Mouse (Mus musculus) yolk sac, embryonic 10.5 days (tissue): ENCODE measurements around the gene Cplx3.

ENCODE experiments used
- DNase-seq: peaks from one replicate; pipeline ENCODE4 v3.0.0-alpha.2; 2017; ENCODE audit warnings: low spot score

Gene Cplx3

DNA sequence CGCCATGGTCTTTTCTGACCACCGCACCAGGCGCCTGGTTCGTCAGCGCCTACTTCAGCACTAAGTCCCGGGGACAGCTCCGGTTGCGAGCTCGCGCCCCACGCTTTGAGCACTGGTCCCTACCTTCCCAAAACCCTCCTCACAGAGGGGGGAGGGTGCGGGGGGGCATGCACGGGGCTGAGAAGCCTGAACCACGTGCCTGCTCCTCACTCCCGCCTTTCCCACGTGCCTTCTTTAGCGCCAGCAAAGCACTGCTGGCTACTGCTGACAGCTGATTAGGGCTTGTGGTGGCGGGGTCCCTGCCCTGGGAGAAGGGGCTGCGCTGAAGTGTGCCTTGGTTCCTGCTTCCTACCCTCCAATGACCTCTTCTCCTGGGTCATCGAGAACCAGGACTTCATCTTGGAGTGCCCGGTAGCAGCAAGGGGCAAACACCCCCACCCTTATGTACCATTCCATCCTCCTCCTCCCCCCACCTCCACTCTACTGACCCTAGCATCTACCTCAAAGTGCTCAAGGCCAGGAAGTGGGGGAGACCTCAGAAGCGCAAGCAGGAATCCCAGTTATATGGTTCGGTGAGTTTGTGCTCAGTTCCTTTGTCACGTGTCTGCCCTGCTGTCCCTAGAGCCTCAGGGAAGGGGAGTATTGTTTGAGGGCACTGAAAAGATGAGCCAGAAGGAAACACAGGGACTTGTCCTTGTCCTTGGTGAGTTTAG, at the start of gene Cplx3:
TSS of gene Cplx3 (minus strand) at position 143 of the 713 bp plus-strand sequence.
- no peak for DNase-seq

DNA sequence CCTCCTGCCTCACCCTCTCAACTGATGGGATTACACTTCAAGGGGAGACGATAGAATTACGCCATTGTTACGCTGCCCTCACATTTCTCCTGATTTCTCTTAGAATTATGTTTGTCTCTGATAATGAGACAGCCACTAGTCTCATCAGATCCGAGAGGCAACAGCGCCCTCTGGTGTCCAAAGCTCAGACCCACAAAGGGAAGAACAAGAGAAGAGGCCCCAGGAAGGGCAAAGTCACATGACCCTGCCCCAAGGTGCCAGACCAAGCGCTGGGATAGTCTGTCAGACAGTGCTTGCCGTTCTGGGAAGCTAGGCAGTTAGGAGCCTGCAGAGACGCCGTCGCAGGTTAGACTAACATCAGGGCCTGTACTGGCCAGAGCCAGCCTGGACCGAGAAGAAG, 49.7 kb upstream of the Cplx3 start:
- DNase-seq = peak; percentile 88

DNA sequence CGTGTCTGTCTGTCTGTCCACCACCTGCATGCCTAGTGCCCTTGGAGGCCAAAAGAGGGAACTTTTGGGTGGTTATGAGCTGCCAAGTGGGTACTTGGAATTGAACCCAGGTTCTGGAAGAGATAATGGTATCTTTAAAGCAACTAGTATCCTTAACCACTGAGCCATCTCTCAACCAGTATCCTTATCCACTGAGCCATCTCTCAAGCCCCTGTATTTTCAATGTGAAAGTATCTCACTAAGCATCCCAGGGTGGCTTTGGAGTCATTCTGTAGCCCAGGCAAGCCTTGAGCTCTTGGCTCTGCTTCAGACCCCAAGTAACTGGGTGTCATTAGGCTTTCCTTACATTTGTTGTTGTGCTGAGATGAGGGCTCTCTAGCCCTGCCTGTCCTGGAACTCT, 48.9 kb upstream of the Cplx3 start:
- no peak for DNase-seq

GRCm38 (mm10) chr9:57653283-57653682, 47.2 kb upstream of the Cplx3 start, which contains the start of gene Csk:
Gene Csk (minus strand): TSS chr9:57653631.
- DNase-seq = no peak

- DNase-seq = no peak
Observed at GRCm38 (mm10) chr9:57652855-57653254, 46.8 kb upstream of the Cplx3 start.

GRCm38 (mm10) chr9:57652351-57652750, 46.3 kb upstream of the Cplx3 start:
- no peak for DNase-seq

GRCm38 (mm10) chr9:57650786-57651311, 44.8 kb upstream of the Cplx3 start:
- no peak for DNase-seq

DNA sequence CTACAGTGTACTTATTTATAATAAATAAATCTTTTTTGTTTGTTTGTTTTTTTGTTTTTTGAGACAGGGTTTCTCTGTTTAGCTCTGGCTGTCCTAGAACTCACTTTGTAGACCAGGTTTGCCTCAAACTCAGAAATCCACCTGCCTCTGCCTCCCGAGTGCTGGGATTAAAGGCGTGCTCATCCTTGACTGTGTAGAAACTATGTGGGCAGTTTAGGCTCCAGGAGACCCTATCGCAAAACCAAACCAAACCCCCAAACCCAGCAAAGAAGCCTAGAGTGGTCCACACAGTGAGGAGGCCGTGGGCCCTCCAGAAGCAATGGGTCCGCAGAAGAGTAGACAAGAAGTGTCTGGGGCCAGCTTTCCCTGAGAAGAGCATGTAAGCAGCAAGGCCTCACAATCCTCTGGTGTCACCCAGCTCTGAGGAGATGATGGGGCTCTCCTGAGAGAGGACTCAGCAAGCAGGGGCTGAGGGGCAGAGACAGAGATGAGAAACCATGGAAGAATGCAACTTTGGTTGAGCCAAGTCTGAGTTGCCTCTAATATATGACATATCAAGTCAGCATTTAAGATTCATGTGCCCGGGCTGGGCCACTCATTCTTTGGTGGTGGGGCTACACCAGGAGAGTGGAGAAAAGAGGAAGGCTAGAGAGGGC, 44.2 kb upstream of the Cplx3 start:
- DNase-seq = no peak

GRCm38 (mm10) chr9:57647286-57648108, 41.4 kb upstream of the Cplx3 start:
- no peak for DNase-seq

DNA sequence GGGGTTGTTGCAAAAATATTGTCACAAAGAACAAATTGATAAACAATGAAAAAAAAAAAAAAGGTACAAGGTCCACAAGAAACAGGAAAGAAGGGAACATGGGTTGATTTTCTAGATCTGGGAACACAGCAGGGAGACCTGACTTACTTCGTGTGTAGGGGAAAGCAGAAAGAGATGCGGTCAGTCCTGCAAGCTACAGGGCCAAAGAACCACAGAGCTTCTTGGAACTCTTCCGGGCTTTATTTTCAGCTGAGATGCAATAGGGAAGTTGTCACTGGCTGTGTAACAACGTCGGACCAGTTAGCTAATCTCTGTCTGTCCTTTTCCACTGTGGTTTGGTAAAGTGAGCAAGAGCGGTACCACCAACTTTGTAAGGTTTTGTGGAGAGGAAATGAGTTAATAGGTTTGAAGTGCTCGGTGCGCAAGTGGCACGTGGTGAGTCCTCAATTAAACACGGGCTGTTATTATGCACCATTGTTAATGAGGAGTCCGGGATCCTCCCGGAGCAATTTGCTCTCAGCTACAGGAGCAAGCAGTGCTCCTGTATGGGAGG, 40.5 kb upstream of the Cplx3 start:
- DNase-seq = no peak

DNA sequence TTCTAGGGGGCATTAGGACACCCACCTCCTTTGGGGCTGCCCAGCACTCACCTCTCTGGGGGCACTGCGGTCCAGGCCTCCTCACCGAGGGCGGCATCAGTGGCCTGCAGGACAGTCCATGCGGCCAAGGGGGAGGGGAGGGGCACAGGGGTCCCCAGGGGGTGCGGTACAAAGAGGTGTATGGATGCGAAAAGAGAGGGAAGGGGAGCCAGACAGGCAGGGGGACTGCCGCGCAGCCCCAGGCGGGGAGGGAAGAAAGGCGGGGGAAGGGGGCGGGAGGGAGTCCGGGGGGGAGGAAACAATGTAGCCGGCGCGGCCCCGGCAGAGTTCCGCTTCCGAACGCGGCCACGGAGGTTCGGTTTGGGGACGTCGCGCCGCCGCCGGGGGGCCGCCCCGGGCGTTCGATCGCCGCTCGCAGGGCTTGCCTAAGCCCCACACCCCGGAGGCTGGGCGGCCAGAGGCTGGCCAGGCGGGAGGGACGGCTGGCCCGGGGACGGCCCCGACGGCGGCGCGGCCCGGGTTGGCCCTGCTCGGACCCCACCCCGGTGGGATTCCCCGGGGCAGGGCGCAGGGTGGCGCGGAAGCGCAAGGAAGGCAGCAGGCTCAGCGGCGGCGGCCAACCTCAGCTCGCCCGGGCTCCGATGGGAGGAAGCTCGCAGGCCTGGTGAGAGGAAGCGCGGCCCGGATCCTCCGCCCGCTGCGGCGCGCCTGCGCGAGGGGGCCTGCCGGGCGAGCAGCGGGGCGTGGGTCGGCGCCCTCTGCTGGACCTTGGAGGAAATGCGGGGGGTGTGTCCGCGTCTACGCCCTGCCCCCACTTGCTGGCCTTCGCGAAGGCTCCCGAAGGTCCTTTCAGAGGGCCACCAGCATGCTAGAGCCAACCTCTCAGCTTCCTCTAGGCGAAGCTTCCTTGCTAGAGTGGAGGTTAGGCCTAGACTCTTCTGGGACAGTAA, 39.1 kb upstream of the Cplx3 start:
- DNase-seq = peak; percentile 91

- DNase-seq = no peak
Observed at GRCm38 (mm10) chr9:57644442-57644943, 38.4 kb upstream of the Cplx3 start.

GRCm38 (mm10) chr9:57643856-57644180, 37.7 kb upstream of the Cplx3 start:
- DNase-seq = no peak

DNA sequence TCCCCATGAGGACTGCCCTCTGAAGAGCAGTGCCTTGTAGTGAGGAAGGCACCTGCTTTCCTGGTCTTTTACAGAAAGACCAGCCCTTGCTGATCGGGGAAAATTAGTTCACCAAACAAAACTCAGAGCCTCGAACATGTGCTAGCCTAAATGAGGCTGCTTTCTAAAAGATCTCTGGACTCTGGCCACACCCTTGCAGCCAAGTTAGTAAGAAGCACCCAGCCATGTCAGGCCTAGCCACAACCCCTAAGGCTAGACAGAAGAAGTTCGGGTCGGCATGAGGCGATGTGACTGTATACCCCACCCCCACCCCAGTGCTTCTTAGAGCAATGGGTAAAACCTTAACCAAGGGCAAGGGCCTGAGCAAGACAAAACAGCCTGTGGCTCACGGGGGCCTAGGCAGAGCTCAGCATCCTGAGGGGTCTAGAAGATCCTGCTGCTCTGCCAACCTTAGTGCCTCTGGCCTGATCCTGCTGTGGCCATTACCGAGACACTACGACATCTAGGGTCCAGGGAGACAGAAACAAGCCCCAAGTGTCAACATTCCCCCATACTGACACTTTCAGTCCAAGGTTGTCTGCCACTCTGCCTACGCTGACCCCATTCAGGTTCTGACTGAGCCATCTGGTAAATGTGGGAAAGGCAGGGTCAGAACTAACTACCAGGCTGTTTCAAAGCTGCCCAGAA, 37.2 kb upstream of the Cplx3 start:
- no peak for DNase-seq

DNA sequence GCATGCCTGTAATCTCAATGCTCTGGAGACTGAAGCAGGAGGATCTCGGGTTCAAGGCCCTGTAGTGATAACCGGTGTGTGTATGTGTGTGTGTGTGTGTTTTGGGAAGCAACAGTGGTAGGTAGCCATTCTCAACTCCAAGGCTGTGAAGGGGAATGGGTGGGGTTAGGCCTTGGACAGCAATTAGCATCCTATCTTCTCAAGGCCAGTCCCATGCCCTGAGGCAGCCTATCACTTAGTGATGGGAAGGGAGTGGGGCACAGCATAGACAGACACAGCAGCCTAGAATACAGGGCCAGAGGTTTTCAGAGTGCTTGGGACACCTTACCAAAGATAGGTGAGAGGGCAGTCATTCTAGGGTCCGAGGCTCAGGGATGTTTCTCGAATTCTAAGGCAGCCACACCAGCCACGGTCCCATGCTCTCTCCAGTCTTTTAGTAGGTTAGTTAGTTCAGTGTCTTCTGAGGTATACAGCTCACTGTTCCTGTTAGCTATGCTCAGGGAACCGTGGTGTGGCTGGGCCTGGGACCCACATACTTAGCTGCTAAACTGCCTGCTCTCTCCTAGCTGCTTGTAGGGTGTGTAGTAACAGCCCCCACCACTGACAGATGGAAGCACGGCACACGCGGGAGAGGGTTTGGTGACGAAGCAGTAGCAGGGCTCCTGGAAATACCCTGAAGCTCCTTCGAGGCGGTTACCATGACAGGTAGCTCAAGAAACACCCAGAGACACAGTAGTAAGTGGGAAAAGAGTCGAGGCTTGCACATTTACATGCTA, 35.9 kb upstream of the Cplx3 start:
- DNase-seq = no peak

- no peak for DNase-seq
Observed at GRCm38 (mm10) chr9:57641022-57641421, 34.9 kb upstream of the Cplx3 start.

- peak; percentile 54 for DNase-seq
Observed at GRCm38 (mm10) chr9:57640384-57640783, 34.3 kb upstream of the Cplx3 start.

DNA sequence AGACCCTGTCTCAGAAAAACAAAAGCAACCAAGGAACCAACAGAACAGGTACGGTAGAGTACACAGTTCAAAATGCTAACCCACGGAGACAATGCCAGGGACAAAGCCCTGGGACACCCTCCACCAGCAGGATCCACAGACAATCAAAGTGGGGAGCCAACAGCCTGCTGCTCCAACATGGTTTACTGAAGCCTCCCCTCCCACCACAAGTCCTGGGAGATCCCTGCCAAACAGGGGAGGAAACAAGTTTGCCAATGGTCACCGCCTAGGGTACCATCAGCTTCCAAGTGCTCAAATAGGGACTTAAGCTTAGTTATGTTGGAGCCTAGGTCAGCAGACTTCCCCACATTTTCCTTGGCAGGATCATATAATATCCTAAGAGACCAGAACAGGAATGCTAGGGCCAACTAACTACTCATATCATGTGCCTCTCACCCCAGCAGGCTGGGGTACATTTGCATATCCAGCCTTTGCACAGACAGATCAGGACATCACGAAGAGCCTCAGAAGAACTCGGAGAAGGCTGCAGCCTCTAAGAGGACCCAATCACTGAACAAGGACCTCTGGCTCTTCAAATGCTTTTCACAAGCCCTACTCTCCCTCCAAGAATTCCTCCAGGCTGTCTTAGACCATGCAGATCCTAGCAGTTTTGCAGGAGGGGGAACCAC, 33.7 kb upstream of the Cplx3 start:
- no peak for DNase-seq
